Mouse (Mus musculus): Measurements from ENCODE around the gene Slc34a3.

- TF ChIP-seq POLR2A (IDR thresholded peaks at IDR 0.05; ENCODE audit: borderline replicate concordance, extremely low read depth, insufficient read depth, insufficient read length, poor library complexity, severe bottlenecking) (no peak), CTCF (IDR thresholded peaks at IDR 0.05; ENCODE audit: borderline replicate concordance, extremely low read depth, insufficient read depth, insufficient read length) (no peak)
Measured at GRCm38 (mm10) chr2:25264851-25265250, 30.7 kb upstream of the Slc34a3 start.
